Mouse (Mus musculus): Measurements from ENCODE around the gene Pex5l.

Gene Pex5l

GRCm38 (mm10) chr3:33142901-33143461 is at the start of gene Pex5l:
Gene Pex5l, minus strand, starts transcription at chr3:33143247.
- DNase-seq: peak; percentile 11

GRCm38 (mm10) chr3:33165186-33165585 is 22.1 kb upstream of the Pex5l start:
- DNase-seq: no peak

- DNase-seq: no peak
These were observed 20.8 kb upstream of the Pex5l start for GRCm38 (mm10) chr3:33163821-33164220.

- no peak for DNase-seq
These were observed 545 bp upstream of the Pex5l start for GRCm38 (mm10) chr3:33143592-33143991.

GRCm38 (mm10) chr3:33142398-33142797 is 649 bp downstream of the Pex5l start:
- peak; percentile 4 for DNase-seq

GRCm38 (mm10) chr3:33129944-33130343 is 13.1 kb downstream of the Pex5l start:
- no peak for DNase-seq

- DNase-seq: no peak
These were observed 18.3 kb downstream of the Pex5l start for GRCm38 (mm10) chr3:33124796-33125195.

GRCm38 (mm10) chr3:33105785-33106184 is 37.3 kb downstream of the Pex5l start:
- DNase-seq: no peak

GRCm38 (mm10) chr3:33103501-33103900 is 39.5 kb downstream of the Pex5l start:
- DNase-seq: no peak

GRCm38 (mm10) chr3:33098550-33099295 is 44.3 kb downstream of the Pex5l start:
- DNase-seq: no peak

- peak; percentile 33 for DNase-seq
These were observed 49.4 kb downstream of the Pex5l start for GRCm38 (mm10) chr3:33093646-33094045.

- no peak for DNase-seq
These were observed 53.0 kb downstream of the Pex5l start for GRCm38 (mm10) chr3:33090001-33090400.

- DNase-seq: no peak
These were observed 53.6 kb downstream of the Pex5l start for GRCm38 (mm10) chr3:33089470-33089869.

- no peak for DNase-seq
These were observed 54.8 kb downstream of the Pex5l start for GRCm38 (mm10) chr3:33088276-33088675.

- DNase-seq: no peak
These were observed 60.2 kb downstream of the Pex5l start for GRCm38 (mm10) chr3:33082806-33083338.

- DNase-seq: no peak
These were observed 61.3 kb downstream of the Pex5l start for GRCm38 (mm10) chr3:33081793-33082192.

GRCm38 (mm10) chr3:33079658-33080057 is 63.4 kb downstream of the Pex5l start:
- DNase-seq: no peak

GRCm38 (mm10) chr3:33079171-33079570 is 63.9 kb downstream of the Pex5l start:
- DNase-seq: no peak

GRCm38 (mm10) chr3:33075696-33076095 is 67.4 kb downstream of the Pex5l start:
- DNase-seq: no peak

GRCm38 (mm10) chr3:33074266-33074981 is 68.6 kb downstream of the Pex5l start:
- no peak for DNase-seq

- no peak for DNase-seq
These were observed 69.2 kb downstream of the Pex5l start for GRCm38 (mm10) chr3:33073905-33074265.

GRCm38 (mm10) chr3:33070771-33071170 is 72.3 kb downstream of the Pex5l start:
- no peak for DNase-seq

GRCm38 (mm10) chr3:33068146-33068545 is 74.9 kb downstream of the Pex5l start:
- no peak for DNase-seq

- DNase-seq: no peak
These were observed 79.5 kb downstream of the Pex5l start for GRCm38 (mm10) chr3:33063590-33063989.

All from kidney, adult 9 months (tissue).